Mouse (Mus musculus) megakaryocyte, adult 5-6 weeks (primary cell): ENCODE measurements around the gene Nhsl1. TPM values are rescaled to one million over a fixed set of nuclear protein-coding genes. Genes with fewer than 3 reads are reported as not detected.

Experiments used
- ATAC-seq: 2 replicates; pipeline ENCODE4 v1.8.0; 2016; ENCODE audit warnings: mild to moderate bottlenecking, inconsistent platforms; ENCODE audit not compliant: poor library complexity, severe bottlenecking
- total RNA-seq, 2 experiments: library from RNA; stranded (forward) in 1 of 2; stranded (reverse) in 1 of 2; fragments of 153-499, 151-499 nt in 1 of 2; fragments of 221-1000, 200-1000 nt in 1 of 2; gene quantifications; 2 replicates each; pipeline versions ENCODE4 v1.2.3 to v1.2.4; 2015 to 2017

Nhsl1 gene
- total RNA-seq, 2 experiments from 2014 or later, result 0.04 to 1.1 TPM

DNA sequence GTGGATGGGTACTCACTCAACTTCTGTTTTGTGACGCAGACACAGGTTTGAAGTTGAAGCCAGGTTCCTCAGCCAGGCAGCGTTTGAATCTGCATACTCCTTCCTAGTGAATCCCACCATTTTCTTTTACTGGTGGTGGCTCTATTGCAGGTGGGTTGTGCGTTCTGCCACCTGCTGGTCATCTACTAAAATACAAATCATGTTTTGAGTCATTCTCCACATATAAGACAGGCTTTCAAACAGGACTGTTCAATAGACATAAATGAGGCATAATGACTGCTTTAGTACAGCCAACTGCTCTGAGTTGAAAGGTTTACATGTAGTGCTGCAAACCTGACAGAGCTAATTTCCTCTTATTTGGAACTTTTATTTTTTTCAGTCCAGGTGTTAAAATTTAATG lies 75.0 kb downstream of the Nhsl1 start:
- ATAC-seq, result 0 out of 2 replicates have a peak, but pooled peaks have one; percentile 38

DNA sequence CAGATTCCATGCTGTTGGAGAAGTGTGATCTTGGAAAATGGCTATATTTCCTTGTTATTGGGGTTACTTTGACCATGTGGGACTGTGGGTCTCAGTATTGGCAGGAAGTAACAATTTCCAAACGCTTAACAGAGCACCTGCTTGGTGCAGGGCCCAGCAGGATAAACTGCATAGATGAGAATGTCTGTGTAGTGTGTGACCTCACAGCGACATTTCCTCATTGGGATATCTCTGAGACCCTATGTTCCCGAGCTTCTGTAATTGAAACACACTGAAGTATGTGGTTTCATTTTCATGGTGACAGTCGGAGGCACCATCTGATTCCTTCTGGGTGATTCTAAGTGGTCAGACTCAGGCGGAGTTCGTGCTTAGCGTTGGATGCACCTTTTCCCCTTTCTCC lies 75.5 kb downstream of the Nhsl1 start:
- ATAC-seq, result no peak

GRCm38 (mm10) chr10:18400089-18400644 lies 81.4 kb downstream of the Nhsl1 start:
- ATAC-seq, result no peak

- no peak for ATAC-seq
These were observed 82.2 kb downstream of the Nhsl1 start for GRCm38 (mm10) chr10:18400998-18401397.

DNA sequence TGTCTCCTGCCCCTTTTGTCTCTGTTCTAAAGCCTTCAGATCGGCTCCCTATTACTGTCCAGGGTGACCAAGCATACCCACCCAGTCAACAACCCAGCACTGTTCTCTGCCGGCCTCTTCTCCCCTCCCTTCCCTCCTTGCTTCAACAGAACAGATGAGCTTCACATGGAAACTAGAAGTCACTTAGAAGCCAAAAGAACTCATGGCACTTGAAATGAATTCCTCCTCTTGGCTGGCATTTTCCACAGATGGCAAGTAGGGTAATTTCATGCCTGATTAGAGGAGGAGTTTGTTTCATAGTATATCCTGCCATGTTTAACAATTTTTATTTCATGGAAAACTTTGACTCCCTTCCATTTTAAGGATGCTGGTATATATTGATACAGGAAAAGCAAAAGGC lies 85.2 kb downstream of the Nhsl1 start:
- no peak for ATAC-seq

- ATAC-seq, result no peak
These were observed 85.9 kb downstream of the Nhsl1 start for GRCm38 (mm10) chr10:18404679-18405078.

GRCm38 (mm10) chr10:18407062-18407830 lies 88.5 kb downstream of the Nhsl1 start:
- peak; percentile 76 for ATAC-seq

DNA sequence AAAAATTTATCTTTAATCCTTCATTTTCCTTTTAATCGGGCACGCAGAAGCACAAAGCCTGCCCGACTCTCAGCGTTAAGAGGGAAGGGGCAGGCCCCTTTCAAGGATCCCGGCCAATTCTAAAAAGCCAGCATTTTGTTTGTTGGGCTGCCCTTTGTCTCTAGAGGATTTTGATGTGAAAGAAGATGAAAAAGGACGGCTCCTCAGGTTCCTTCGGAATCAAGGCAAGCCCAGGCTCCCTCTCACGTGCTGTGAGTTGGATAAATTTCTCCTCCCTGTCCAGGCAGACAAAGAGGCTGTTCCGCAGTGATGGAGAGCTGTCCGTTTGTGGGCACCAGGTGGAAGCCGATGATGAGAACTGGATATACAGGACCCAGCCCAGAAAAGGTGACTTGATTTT lies 89.3 kb downstream of the Nhsl1 start:
- ATAC-seq, result no peak

GRCm38 (mm10) chr10:18408635-18409034 lies 89.8 kb downstream of the Nhsl1 start:
- ATAC-seq, result no peak

DNA sequence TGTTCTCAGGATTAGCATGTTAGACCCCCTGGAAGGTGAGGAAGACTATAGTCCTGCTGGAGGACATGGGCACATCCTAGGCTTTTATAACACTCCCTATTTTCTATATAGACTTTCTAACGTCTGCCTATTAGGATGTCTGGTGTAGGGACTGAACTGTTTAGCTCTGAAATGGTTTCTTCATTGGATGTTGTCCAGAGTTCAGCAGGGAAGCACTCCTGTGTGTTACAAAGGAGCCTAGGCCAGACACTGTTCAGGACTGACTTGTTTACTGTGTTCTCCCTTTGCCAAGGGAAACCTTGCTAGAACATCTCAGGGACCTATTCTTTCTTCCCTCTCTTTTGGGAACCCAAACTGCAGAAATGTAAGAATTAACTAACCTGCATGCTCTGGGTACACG lies 90.3 kb downstream of the Nhsl1 start:
- ATAC-seq, result no peak

DNA sequence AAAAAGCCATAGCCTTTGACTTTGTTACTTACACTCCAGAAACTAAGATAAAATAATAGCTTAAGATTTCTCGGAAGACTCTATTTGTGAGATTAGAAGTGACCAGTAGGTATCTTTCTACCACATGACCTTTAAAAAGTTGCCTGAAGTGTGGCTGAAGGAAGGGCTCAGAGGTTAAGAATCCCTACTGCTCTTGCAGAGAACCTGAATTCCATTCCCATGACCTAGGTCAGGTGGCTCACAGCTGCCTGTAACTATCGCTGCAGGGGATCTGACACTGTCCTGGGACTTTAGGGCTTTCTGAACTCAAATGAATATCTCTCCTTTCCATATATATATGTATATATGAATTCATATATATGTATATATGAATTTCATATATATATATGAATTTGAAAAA lies 92.5 kb downstream of the Nhsl1 start:
- no peak for ATAC-seq

DNA sequence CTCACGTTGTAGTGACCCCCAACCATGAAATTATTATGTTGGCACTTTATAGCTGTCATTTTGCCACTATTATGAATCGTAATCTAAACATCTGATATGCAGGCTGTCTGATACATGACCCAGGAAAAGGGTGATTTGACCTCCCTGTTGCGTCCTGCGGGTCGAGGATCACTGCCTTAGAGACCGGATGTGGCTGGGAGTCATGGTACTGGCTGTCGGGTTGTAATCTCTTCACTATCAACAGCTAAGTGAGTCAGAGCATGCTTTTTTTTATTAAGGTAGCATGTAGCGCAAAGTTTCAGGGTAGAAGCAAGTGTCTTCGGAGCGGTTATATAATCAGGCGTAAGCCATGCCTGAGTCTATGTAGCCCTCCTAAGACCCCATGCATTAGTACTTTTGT lies 97.2 kb downstream of the Nhsl1 start:
- no peak for ATAC-seq

DNA sequence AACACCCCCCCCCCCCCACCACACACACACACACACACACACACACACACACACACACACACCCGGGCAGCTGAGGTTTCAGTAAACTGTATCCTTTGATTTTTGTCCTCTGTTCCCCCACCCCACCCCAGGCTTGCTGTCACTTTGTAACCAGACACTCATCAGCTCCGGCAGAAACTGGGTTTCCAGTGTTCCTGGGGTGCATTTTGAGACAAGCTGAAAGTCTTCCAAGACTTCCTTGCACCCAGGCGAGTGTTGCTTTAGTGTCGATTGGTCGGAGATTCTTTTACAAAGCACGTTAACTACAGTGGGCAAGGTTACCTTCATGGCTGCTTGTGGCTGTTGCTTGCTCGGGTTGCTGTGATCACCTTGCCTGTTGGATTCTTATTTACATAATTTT lies 99.4 kb downstream of the Nhsl1 start:
- no peak for ATAC-seq

DNA sequence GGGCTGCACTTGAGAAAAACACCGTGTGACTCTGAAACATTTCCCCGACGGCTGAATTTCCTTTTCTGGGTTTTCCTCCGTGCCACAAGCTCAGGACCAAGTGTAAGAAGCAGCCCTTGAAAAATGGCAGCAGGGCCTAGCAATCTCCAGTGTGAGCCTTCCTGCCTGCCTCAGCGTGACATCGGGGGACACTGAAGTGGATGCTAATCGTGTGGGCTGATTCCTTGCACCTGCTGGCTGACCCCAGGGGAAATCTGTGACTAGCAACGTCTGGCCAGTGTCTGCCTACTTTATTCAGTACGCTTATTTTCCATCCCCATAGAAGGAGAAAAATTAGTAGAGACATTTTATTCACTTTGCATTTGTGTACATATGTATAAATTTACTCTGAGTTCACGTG lies 100.7 kb downstream of the Nhsl1 start:
- no peak for ATAC-seq

- ATAC-seq, result no peak
These were observed 101.6 kb downstream of the Nhsl1 start for GRCm38 (mm10) chr10:18420259-18421000.

DNA sequence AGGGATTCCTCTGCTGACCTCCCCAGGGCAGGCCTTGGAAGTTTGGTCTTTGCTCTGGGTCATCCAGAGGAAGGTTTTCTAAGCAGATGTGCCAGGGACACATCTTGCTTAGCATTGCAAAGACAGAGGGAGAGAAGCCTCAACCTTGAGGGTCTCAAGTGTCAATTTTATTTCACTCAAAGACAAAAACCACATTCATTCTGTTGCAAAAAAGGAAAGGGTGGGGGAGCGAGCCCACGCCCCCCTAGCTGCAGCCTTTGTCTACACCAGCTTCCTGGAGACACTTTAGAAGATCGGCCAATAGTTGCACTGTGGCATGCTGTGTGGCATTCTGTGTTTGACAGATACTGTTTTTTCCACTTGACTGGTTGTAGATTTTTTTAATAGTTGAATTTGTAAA lies 104.2 kb downstream of the Nhsl1 start:
- no peak for ATAC-seq

DNA sequence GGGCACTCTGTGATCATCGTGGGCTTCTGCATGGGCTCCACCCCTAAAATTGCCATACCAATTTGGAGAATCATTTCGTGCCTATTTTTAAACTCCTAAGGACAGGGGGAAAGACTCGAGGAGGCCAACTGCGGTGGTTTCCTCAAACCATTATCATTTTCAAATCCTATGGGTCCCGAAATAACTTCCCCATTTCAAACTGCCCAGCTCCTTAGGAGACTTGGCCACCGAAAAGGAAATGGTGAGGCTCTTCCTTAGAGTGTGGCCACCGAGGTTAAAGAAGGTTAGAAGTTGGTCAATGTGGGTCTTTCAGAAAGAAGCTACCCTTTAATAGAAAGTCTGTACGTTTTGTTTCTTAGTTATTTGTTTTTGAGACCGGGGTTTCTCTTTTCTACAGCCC lies 104.8 kb downstream of the Nhsl1 start:
- peak; percentile 66 for ATAC-seq

GRCm38 (mm10) chr10:18427866-18428265 lies 109.1 kb downstream of the Nhsl1 start:
- ATAC-seq, result no peak

- ATAC-seq, result no peak
These were observed 110.7 kb downstream of the Nhsl1 start for GRCm38 (mm10) chr10:18429533-18429932.

- peak; percentile 47; the same call in 1 of the 2 replicates for ATAC-seq
These were observed 111.4 kb downstream of the Nhsl1 start for GRCm38 (mm10) chr10:18430141-18430540.

- peak; percentile 63 for ATAC-seq
These were observed 112.2 kb downstream of the Nhsl1 start for GRCm38 (mm10) chr10:18430973-18431372.

DNA sequence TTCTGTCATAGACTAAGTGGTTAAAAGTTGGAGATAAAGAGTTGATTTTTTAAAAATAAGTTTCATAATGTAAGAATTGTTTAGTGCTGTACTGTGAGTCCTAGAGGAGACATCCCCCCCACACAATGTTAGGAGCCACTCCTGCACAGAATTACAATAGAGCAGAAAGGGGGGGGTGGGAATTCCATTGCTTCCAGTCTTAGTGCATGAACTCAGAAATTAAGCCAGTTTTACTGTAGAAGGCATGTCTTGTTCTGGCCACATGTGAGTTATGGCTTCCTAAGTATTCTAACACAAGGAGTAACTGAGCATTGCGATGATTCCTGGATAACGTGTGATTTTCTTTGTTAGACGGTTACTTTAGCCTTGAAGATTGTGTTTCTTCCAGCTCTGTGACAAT lies 112.8 kb downstream of the Nhsl1 start:
- ATAC-seq, result no peak
